Mouse (Mus musculus) ES-E14 (cell line): ENCODE measurements around the gene Gm11172.

ENCODE experiments used
- CHD2 ChIP-seq: IDR thresholded peaks from 2 replicates; pipeline ENCODE4 v1.6.1; 2014; ENCODE audit warnings: mild to moderate bottlenecking, low read depth, low read length, inconsistent platforms
- HCFC1 ChIP-seq: IDR thresholded peaks from 2 replicates; pipeline ENCODE4 v1.6.1; 2012; ENCODE audit warnings: low read length, inconsistent platforms, borderline replicate concordance; ENCODE audit not compliant: insufficient read depth
- MAFK ChIP-seq: IDR thresholded peaks from 2 replicates; pipeline ENCODE4 v1.6.1; 2014; ENCODE audit warnings: mild to moderate bottlenecking, low read depth, low read length, inconsistent platforms; ENCODE audit not compliant: insufficient read depth
- ZC3H11A ChIP-seq: IDR thresholded peaks from 2 replicates; pipeline ENCODE4 v1.6.1; 2012; ENCODE audit warnings: low read depth, mild to moderate bottlenecking, inconsistent platforms, low read length, borderline replicate concordance
- ZNF384 ChIP-seq: IDR thresholded peaks from 2 replicates; pipeline ENCODE4 v1.6.1; 2012; ENCODE audit warnings: low read depth, low read length, inconsistent platforms

GRCm38 (mm10) chr16:10849965-10850861, 37.5 kb downstream of the Gm11172 start:
- TF ChIP-seq MAFK = no peak
- no peak for TF ChIP-seq ZC3H11A
- no peak for TF ChIP-seq HCFC1
- no peak for TF ChIP-seq ZNF384
- TF ChIP-seq CHD2 = no peak
